Mouse (Mus musculus) olfactory bulb, adult 2 months (tissue): Measurements from ENCODE around the gene Cactin.

Source experiments
- CTCF ChIP-seq: fragments of 200-500 bp; IDR thresholded peaks from 2 replicates; pipeline ENCODE4 v1.5.1; 2012; ENCODE audit warnings: low read depth, mild to moderate bottlenecking, low read length, moderate library complexity; ENCODE audit not compliant: insufficient read depth
- POLR2A ChIP-seq: fragments of 200-500 bp; IDR thresholded peaks from 2 replicates; pipeline ENCODE4 v1.6.1; 2012; ENCODE audit warnings: mild to moderate bottlenecking, low read depth, low read length, moderate library complexity; ENCODE audit not compliant: insufficient read depth

GRCm38 (mm10) chr10:81272356-81272755, 48.5 kb upstream of the Cactin start:
- no peak for TF ChIP-seq POLR2A
- TF ChIP-seq CTCF: no peak
